Comparison of ENCODE assay signal across 8 mouse cellular contexts in genomic region chr7:13277081-13277480, GRCm38 (mm10). TPM values are rescaled to one million over a fixed set of nuclear protein-coding genes. Genes with fewer than 3 reads are reported as not detected.
DNase-seq lines count a peak whose midpoint lies in the region; ATAC-seq lines count a peak whose summit lies in the region.

Lig1 (plus strand) TSS chr7:13277283.

- peak; percentile 55 for DNase-seq in cerebellum, adult 11-12 months
- peak; percentile 2 for DNase-seq in right cerebral cortex, adult 18-20 months
- no peak for DNase-seq in right cerebral cortex, postnatal 25 days
- no peak for DNase-seq in liver, embryonic 13.5 days
- no peak for DNase-seq in ovary, postnatal 36 days (ENCODE audit: low spot score)
- no peak for DNase-seq in thymus, postnatal 36 days

- H3K4me2 ChIP-seq in forebrain, embryonic 16.5 days (ENCODE audit: low read length) = peak within 1 kb of the TSS; percentile 70
- H3K4me2 ChIP-seq in liver, embryonic 13.5 days = peak within 1 kb of the TSS; percentile 82

- H3K27me3 ChIP-seq in forebrain, embryonic 16.5 days (replicated peaks; ENCODE audit: control insufficient read depth, insufficient read depth, low read length) = no peaks in the 10 kb centered on the region
- no peaks in the 10 kb centered on the region for H3K27me3 ChIP-seq in liver, embryonic 13.5 days

- H3K36me3 ChIP-seq in forebrain, embryonic 16.5 days (ENCODE audit: control insufficient read depth, insufficient read depth) = peaks cover 11% of the 10 kb centered on the region
- peaks cover 47% of the 10 kb centered on the region for H3K36me3 ChIP-seq in liver, embryonic 13.5 days

- peak within 1 kb of the TSS; percentile 90 for H3K9ac ChIP-seq in forebrain, embryonic 16.5 days (replicated peaks; ENCODE audit: low read depth, low read length)
- H3K9ac ChIP-seq in liver, embryonic 13.5 days = peak within 1 kb of the TSS; percentile 80

- ATAC-seq in cerebellum, adult (ENCODE audit: insufficient number of reproducible peaks, low FRiP score, low TSS enrichment) = no peak
- ATAC-seq in forebrain, embryonic 16.5 days = no peak
- ATAC-seq in liver, embryonic 13.5 days (ENCODE audit: low read depth) = no peak

- 96% methylated on average over 16 of the region's 16 CpGs for WGBS in forebrain, embryonic 16.5 days
- 94% methylated on average over 16 of the region's 16 CpGs for WGBS in liver, embryonic 13.5 days (ENCODE audit: insufficient replicate concordance)

- peaks cover 5% of the 10 kb centered on the region for H3K4me1 ChIP-seq in forebrain, embryonic 16.5 days (replicated peaks; ENCODE audit: control insufficient read depth, insufficient read depth, low read length)
- peaks cover 30% of the 10 kb centered on the region for H3K4me1 ChIP-seq in liver, embryonic 13.5 days (replicated peaks)

- peak within 1 kb of the TSS; percentile 81 for H3K4me3 ChIP-seq in forebrain, embryonic 16.5 days (replicated peaks; ENCODE audit: low read length)
- peak within 1 kb of the TSS; percentile 78 for H3K4me3 ChIP-seq in liver, embryonic 13.5 days (replicated peaks)

- H3K9me3 ChIP-seq in forebrain, embryonic 16.5 days (ENCODE audit: control insufficient read depth, low read length) = no peaks in the 10 kb centered on the region
- H3K9me3 ChIP-seq in liver, embryonic 13.5 days (replicated peaks) = no peaks in the 10 kb centered on the region

- H3K27ac ChIP-seq in forebrain, embryonic 16.5 days (ENCODE audit: low read length) = peak within 1 kb of the TSS; percentile 93
- peak within 1 kb of the TSS; percentile 79 for H3K27ac ChIP-seq in liver, embryonic 13.5 days

RNA-seq across cellular contexts. Expression of gene Lig1, which starts in this region (rescaled TPM):
- polyA plus RNA-seq in forebrain, embryonic 16.5 days (2015; fragmentation: Nextera tagmentation; extraction: Ambion mirVana) = 41.7 and 42.9 TPM in 2 replicates
- 137 and 154 TPM in 2 replicates for polyA plus RNA-seq in liver, embryonic 13.5 days (2015; fragmentation: Nextera tagmentation; extraction: Ambion mirVana)

Comparison
In these comparisons a context has a peak if more than half of its experiments do, and no peak if none do; other contexts are left out.
1. DNase-seq: peak in cerebellum, adult 11-12 months (single experiment) and right cerebral cortex, adult 18-20 months (single experiment); none in right cerebral cortex, postnatal 25 days (single experiment), liver, embryonic 13.5 days (single experiment), ovary, postnatal 36 days (single experiment) and thymus, postnatal 36 days (0 of 2).